Mouse (Mus musculus) liver, embryonic 12.5 days (tissue): ENCODE data around the gene Zfp672. TPM values are rescaled to one million over a fixed set of nuclear protein-coding genes. Genes with fewer than 3 reads are reported as not detected.

ENCODE experiments used
- ATAC-seq: fragments of 200-750 bp; cut with Nextera tagmentation; 2 replicates; pipeline ENCODE4 v1.8.0; 2017; ENCODE audit warnings: moderate number of reproducible peaks, mild to moderate bottlenecking, moderate library complexity
- H3K27ac ChIP-seq: fragments of 300-500 bp; sonication (generic); 2 replicates; pipeline ENCODE4 v1.5.1; 2016; ENCODE audit warnings: mild to moderate bottlenecking
- H3K27me3 ChIP-seq: fragments of 300-500 bp; sonication (generic); replicated peaks from 2 replicates; pipeline ENCODE4 v1.6.1; 2016; ENCODE audit warnings: mild to moderate bottlenecking, moderate library complexity
- H3K36me3 ChIP-seq: fragments of 300-500 bp; sonication (generic); 2 replicates; pipeline ENCODE4 v1.6.1; 2016; ENCODE audit warnings: mild to moderate bottlenecking, moderate library complexity
- H3K4me1 ChIP-seq: fragments of 300-500 bp; sonication (generic); 2 replicates; pipeline ENCODE4 v1.6.1; 2016
- H3K4me2 ChIP-seq: fragments of 300-500 bp; sonication (generic); 2 replicates; pipeline ENCODE4 v1.6.1; 2016; ENCODE audit warnings: mild to moderate bottlenecking, moderate library complexity
- H3K4me3 ChIP-seq: fragments of 300-500 bp; sonication (generic); 2 replicates; pipeline ENCODE4 v1.5.1; 2016; ENCODE audit warnings: mild to moderate bottlenecking, moderate library complexity
- H3K9ac ChIP-seq: fragments of 300-500 bp; sonication (generic); 2 replicates; pipeline ENCODE4 v1.6.1; 2016; ENCODE audit warnings: mild to moderate bottlenecking, moderate library complexity
- H3K9me3 ChIP-seq: fragments of 300-500 bp; sonication (generic); replicated peaks from 2 replicates; pipeline ENCODE4 v1.6.1; 2016; ENCODE audit warnings: mild to moderate bottlenecking, moderate library complexity
- WGBS: fragments of 180-500 bp; shearing (Covaris S2); methylation state at CpG from one replicate; pipeline ENCODE4 v1.1.7; 2016; ENCODE audit not compliant: insufficient replicate concordance; 5-methylcytosine and 5-hydroxymethylcytosine counted together
- polyA plus RNA-seq: library from polyadenylated mRNA; unstranded; fragments of >200 nt; fragmentation: Nextera tagmentation; extraction: Ambion mirVana; gene quantifications from 2 replicates; pipeline ENCODE4 v1.2.1, GENCODE M21; 2016

Gene Zfp672
- polyA plus RNA-seq, 1 experiment from 2014 or later, result 50.4 TPM

DNA sequence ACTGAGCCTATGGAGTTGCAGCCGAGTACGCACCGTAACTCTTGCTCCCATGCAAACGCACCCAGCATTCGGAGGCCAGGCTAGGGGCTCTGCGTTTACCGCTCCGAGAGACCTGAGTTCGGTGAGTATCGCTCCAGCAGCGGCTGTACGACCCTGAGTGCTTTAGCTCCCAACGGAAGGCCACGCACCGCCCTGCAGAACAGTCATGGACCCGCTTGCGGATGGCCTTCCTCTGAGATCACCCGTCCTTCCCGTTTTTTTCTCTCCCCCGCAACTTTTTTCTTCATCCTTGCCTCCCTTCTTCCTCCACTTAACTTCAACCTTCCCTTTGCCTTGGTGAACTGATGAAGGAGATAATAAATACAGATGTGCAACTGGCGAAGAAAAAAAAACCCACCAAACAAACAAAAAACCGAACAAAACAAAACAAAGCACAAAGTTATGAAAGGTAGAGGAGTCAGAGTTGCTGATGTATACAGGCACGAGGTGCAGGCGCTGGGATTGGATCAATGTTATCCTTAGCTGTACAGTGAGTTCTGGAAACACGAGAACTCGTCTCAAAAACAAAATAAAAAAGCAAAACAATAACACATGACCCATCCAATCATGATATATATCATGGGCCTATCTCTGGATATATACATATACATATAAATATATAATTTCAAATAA, 27.2 kb downstream of the Zfp672 start:
- H3K9ac ChIP-seq, result peak overlapping the region; percentile 77
- peak overlapping the region; percentile 78 for H3K4me2 ChIP-seq
- H3K4me1 ChIP-seq, result peaks cover 37% of the 10 kb centered on the region
- ATAC-seq, result peak; percentile 66
- peak overlapping the region; percentile 96 for H3K27ac ChIP-seq
- WGBS, result 1% methylated on average over 26 of the region's 26 CpGs
- H3K9me3 ChIP-seq, result no peaks in the 10 kb centered on the region
- no peaks in the 10 kb centered on the region for H3K27me3 ChIP-seq
- H3K4me3 ChIP-seq, result peak overlapping the region; percentile 72
- H3K36me3 ChIP-seq, result no peaks in the 10 kb centered on the region

DNA sequence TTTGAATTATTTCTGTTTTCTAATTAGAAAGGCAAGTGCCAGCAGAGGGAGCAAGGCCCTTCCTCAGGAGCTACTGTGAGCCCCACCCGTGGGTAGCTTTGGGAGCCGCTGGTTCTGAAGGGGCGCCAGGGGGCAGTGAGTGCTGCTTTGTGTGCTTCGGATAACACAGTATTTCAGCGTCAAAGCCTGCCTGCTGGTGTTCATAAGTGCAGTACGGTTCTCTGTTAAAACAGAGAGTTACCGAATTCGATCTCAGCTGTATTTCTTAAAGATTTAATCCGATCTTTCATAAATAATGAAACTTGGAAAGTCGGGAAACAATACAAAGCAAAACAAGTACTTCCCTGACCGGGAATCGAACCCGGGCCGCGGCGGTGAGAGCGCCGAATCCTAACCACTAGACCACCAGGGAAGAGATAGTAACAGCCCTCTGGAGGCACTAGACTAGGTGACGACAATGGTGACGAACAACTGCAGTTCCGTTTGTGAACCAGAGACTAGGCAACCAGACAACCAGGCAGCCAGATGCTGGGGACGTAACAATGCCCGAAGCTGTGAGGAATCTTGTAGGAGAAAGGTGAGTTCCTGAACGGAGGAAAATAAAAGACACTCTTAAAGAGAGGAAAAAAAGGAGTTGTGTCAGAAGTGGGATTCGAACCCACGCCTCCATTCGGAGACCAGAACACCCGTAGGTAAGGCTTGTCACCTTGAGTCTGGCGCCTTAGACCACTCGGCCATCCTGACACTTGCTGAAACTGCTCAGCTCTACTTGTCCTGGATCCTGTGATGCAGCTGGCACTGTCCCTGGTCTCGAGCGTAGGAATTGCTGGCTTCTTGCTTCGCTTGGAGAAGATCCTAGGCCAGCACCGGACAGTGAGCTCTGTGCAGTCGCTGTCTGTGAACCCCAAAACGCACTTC, 28.0 kb downstream of the Zfp672 start:
- Histone ChIP-seq H3K27me3 (no peaks in the 10 kb centered on the region), H3K9me3 (no peaks in the 10 kb centered on the region), H3K36me3 (no peaks in the 10 kb centered on the region), H3K9ac (peak overlapping the region; percentile 77), H3K4me3 (peak overlapping the region; percentile 72), H3K4me1 (peaks cover 31% of the 10 kb centered on the region), H3K4me2 (peak overlapping the region; percentile 78), H3K27ac (peak overlapping the region; percentile 96)
- peak; percentile 87 for ATAC-seq
- WGBS, result under 1% methylated on average over 36 of the region's 36 CpGs

DNA sequence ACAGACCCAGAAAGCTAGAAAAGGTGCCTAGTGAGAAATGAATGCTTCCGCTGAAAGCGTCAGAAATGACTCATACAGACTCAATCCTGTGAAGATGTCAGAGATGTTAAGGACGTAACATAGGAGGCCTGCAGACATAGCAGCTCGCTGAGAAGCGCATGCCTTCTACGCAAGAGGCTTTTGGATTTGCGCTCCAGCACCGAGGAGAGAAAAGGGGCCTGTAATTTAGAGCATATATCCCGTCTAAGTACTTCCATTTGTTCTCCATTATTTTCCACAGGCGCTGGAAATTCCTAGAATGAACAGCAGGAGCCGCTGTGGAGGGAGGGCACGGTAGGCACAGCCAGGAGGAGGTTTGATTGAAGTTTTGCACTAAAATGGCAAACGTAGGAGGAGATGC, 29.1 kb downstream of the Zfp672 start:
- H3K27ac ChIP-seq, result no peak overlapping the region
- H3K36me3 ChIP-seq, result no peaks in the 10 kb centered on the region
- no peak for ATAC-seq
- peaks cover 24% of the 10 kb centered on the region for H3K4me1 ChIP-seq
- peak overlapping the region; percentile 78 for H3K4me2 ChIP-seq
- peak overlapping the region; percentile 72 for H3K4me3 ChIP-seq
- H3K27me3 ChIP-seq, result no peaks in the 10 kb centered on the region
- H3K9ac ChIP-seq, result peak overlapping the region; percentile 35; the same call in 1 of the 2 replicates
- no peaks in the 10 kb centered on the region for H3K9me3 ChIP-seq
- 24% methylated on average over 13 of the region's 13 CpGs for WGBS

DNA sequence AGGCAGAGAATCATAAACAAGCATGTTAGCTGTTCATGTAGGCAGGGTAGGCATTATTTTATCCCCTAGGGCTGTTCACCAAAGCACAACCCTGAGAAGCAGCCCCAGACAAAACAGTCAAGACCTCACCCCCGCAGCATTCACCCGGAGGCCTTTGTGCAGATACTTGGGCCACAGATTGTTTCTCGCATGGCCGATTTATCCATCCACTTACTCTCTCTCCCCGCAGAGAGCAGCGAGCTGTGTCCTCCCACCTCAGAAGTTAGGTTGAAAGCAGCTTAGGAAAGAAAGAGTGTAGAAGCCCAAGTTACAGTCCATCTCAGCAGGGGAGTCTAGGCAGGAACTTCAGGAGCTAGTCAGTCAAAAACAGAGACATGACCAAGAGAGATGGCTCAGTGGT, 32.7 kb downstream of the Zfp672 start:
- H3K4me2 ChIP-seq, result no peak overlapping the region
- no peak for ATAC-seq
- H3K9ac ChIP-seq, result no peak overlapping the region
- H3K9me3 ChIP-seq, result no peaks in the 10 kb centered on the region
- no peaks in the 10 kb centered on the region for H3K36me3 ChIP-seq
- WGBS, result 72% methylated on average over 6 of the region's 6 CpGs
- no peak overlapping the region for H3K4me3 ChIP-seq
- H3K27ac ChIP-seq, result no peak overlapping the region
- peaks cover 11% of the 10 kb centered on the region for H3K4me1 ChIP-seq
- H3K27me3 ChIP-seq, result no peaks in the 10 kb centered on the region

DNA sequence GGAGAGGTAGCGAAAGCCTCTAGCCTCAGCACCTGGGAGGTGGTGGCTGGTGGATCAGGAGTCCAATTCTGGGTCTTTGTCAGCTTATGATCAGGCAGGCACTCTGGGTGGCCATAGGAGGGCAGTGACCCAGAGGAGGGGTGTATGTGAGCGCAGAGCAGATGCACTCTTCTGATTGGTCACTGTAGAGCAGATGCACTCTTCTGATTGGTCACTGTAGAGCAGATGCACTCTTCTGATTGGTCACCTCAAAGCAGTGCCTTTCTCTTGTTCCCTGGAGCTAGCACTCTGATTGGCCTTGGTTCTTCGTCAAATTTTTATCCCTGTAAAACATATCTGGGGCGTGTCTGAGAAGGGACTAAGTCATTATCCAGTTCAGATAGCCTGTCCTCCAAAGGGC, 37.3 kb downstream of the Zfp672 start:
- Histone ChIP-seq H3K27me3 (no peaks in the 10 kb centered on the region), H3K4me3 (no peak overlapping the region), H3K9ac (no peak overlapping the region), H3K27ac (no peak overlapping the region), H3K4me1 (no peaks in the 10 kb centered on the region), H3K9me3 (no peaks in the 10 kb centered on the region), H3K4me2 (no peak overlapping the region), H3K36me3 (no peaks in the 10 kb centered on the region)
- ATAC-seq, result no peak; the same call in 1 of the 2 replicates
- 39% methylated on average over 4 of the region's 4 CpGs for WGBS

DNA sequence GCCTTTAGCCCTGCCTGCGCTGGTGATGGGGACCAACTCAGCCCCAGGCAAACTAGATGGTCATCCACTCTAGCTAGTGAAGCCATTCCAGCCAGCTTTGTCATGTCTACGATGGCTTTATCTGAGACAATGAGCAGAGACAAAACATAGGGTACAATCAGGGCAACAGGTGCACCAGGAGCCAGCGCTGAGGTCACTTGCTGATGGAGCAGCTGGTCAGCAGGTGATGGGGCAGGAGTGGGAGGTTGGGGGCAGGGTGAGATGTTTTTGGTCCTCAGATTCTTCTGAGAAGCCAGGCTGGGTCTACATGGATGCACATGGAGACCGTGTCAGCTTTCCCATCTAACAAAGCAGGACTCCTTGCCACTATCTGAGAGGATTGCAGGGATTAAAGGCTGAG, 39.3 kb downstream of the Zfp672 start:
- Histone ChIP-seq H3K4me1 (no peaks in the 10 kb centered on the region), H3K27ac (no peak overlapping the region), H3K4me2 (no peak overlapping the region), H3K36me3 (no peaks in the 10 kb centered on the region), H3K27me3 (peaks cover 6% of the 10 kb centered on the region; the same call in 1 of the 2 replicates), H3K9me3 (no peaks in the 10 kb centered on the region), H3K4me3 (no peak overlapping the region), H3K9ac (no peak overlapping the region)
- no peak for ATAC-seq
- WGBS, result 67% methylated on average over 4 of the region's 4 CpGs

DNA sequence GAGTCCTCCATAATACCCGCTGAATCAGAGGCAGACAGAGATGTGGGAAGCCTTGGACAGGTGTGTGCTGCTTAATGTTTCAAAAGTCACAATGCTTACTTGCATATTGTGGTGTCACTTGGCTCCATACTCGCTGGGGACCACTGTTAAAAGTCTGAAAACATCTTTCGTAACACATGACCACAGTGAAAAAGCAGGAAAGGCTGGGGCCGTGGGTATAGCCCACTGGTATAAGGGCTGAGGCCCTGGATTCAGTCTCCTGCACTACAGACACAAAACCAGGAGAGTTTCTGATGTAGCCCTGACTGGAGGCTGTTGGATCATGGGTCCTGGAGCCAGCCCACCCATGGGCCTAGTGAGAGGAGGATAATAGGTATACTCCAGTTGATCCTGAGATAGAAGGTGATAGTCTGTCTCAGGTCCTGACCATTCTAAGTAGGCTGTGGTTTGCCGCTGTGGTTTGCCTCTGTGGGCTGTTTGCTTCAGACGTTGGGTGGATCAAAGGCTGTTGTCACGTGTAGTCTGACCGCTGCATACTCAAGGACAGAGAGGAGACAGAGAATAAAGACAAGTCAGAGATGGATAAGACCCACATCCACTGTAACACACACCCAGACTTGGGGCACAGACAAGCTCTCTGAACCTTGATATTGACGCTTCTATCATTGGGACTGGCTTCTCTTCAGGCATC, 40.0 kb downstream of the Zfp672 start:
- Histone ChIP-seq H3K4me2 (no peak overlapping the region), H3K9ac (no peak overlapping the region), H3K9me3 (no peaks in the 10 kb centered on the region), H3K4me3 (no peak overlapping the region), H3K4me1 (no peaks in the 10 kb centered on the region), H3K36me3 (no peaks in the 10 kb centered on the region), H3K27ac (no peak overlapping the region), H3K27me3 (peaks cover 8% of the 10 kb centered on the region; the same call in 1 of the 2 replicates)
- no peak for ATAC-seq
- 38% methylated on average over 9 of the region's 9 CpGs for WGBS

DNA sequence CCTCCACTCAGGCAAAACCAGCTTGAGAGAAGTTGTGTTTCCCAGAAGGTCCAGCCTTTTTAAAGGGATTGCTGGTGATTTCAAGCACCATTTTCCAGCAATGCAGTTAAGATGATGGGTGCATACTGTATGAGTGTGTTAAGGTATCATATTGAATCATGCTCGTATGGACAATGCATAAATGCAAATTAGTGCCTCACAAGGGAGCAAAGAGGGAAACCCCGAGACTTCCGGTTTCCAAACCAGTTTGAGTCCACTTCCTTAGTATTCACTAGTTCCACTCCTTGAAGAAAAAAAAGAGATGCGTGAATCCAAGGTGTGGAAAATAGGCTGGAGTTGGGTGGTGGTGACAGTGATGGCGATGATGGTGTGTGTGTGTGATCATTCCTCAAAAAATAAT, 47.6 kb downstream of the Zfp672 start:
- H3K4me3 ChIP-seq, result no peak overlapping the region
- H3K27me3 ChIP-seq, result peaks cover 12% of the 10 kb centered on the region; the same call in 1 of the 2 replicates
- WGBS, result 55% methylated on average over 5 of the region's 5 CpGs
- no peak overlapping the region for H3K4me2 ChIP-seq
- no peak overlapping the region for H3K9ac ChIP-seq
- no peaks in the 10 kb centered on the region for H3K9me3 ChIP-seq
- no peaks in the 10 kb centered on the region for H3K4me1 ChIP-seq
- no peaks in the 10 kb centered on the region for H3K36me3 ChIP-seq
- H3K27ac ChIP-seq, result no peak overlapping the region
- ATAC-seq, result no peak

DNA sequence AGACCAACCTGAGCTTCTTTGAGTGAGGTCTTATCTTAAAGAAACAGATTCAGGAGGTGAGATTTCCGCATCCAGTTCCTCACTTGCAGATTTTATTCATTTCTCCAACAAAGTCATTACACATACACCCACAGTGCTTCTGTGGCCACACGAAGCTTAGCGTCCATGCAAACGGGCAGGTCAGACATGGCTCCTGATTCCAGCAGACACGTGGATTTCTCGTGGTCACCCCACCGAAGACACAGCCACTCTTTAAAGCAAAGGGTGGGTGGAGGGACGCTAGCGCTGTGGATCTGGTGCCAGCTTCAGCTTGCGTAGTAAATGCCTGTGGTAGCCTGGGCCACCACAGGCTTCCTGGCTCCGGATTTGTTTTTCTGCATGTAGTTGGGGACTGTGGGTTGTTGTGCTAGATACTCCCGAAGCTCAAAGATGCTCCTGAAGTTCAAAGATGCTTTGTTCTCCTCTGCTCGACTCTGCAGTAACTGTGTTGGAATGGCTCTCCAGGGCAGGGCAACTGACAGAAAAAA, 48.1 kb downstream of the Zfp672 start:
- WGBS, result 64% methylated on average over 13 of the region's 13 CpGs
- Histone ChIP-seq H3K27ac (no peak overlapping the region), H3K9me3 (no peaks in the 10 kb centered on the region), H3K4me3 (no peak overlapping the region), H3K27me3 (peaks cover 12% of the 10 kb centered on the region; the same call in 1 of the 2 replicates), H3K36me3 (no peaks in the 10 kb centered on the region), H3K4me2 (no peak overlapping the region), H3K9ac (no peak overlapping the region), H3K4me1 (no peaks in the 10 kb centered on the region)
- ATAC-seq, result no peak

DNA sequence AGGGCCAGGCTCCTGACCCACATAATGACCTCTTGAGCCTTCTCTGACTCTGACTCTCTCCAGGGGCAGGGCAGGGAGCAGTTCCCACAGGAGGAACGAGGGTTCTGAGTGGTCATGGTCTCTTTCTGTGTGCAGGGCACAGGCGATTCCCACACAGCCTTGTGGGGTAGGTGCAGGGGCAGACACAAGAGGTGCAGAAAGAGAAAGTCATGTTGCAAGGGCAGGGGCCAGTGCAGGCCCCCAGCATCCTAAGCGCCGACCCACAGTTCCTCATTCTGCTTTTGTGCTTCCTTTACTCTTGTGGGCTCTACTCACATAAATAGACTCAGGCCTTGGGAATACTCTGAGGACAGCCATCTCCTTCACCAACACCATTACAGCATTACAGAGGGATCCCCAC, 54.4 kb downstream of the Zfp672 start:
- Histone ChIP-seq H3K4me3 (no peak overlapping the region), H3K9me3 (no peaks in the 10 kb centered on the region), H3K9ac (no peak overlapping the region), H3K27me3 (peaks cover 9% of the 10 kb centered on the region; the same call in 1 of the 2 replicates), H3K36me3 (no peaks in the 10 kb centered on the region), H3K4me2 (no peak overlapping the region), H3K4me1 (no peaks in the 10 kb centered on the region), H3K27ac (no peak overlapping the region)
- 42% methylated on average over 4 of the region's 4 CpGs for WGBS
- ATAC-seq, result no peak

DNA sequence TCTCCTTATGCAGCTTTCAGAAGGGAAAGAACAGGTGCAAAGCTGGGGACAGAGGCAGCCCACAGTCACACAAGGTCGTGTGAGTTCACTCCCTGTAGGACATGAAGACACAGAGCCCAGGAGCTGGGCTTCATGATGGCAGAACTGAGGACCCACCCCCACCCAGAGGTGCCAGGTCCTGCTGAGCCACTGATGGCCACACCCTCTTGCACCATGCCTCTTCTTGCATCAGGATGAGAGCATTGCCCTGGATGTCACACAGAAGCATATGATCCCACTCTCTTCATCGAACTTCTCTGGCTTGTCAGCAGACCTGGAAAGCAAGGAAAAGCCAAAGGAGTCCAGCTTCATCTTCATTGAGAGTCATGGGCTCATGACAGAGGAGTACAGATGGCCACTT, 55.6 kb downstream of the Zfp672 start, which contains the start of gene 4930438A08Rik:
Gene 4930438A08Rik (plus strand): TSS at position 228 of the 400 bp plus-strand sequence.
- Histone ChIP-seq H3K27ac (no peak within 1 kb of the TSS), H3K4me1 (no peaks in the 10 kb centered on the region), H3K27me3 (peaks cover 6% of the 10 kb centered on the region; the same call in 1 of the 2 replicates), H3K9me3 (no peaks in the 10 kb centered on the region), H3K4me2 (no peak within 1 kb of the TSS), H3K9ac (no peak within 1 kb of the TSS), H3K36me3 (no peaks in the 10 kb centered on the region), H3K4me3 (no peak within 1 kb of the TSS)
- WGBS, result 38% methylated on average over 2 of the region's 2 CpGs
- no peak for ATAC-seq
